Mouse (Mus musculus): ENCODE results near the gene Ascl2.

Gene Ascl2

DNA sequence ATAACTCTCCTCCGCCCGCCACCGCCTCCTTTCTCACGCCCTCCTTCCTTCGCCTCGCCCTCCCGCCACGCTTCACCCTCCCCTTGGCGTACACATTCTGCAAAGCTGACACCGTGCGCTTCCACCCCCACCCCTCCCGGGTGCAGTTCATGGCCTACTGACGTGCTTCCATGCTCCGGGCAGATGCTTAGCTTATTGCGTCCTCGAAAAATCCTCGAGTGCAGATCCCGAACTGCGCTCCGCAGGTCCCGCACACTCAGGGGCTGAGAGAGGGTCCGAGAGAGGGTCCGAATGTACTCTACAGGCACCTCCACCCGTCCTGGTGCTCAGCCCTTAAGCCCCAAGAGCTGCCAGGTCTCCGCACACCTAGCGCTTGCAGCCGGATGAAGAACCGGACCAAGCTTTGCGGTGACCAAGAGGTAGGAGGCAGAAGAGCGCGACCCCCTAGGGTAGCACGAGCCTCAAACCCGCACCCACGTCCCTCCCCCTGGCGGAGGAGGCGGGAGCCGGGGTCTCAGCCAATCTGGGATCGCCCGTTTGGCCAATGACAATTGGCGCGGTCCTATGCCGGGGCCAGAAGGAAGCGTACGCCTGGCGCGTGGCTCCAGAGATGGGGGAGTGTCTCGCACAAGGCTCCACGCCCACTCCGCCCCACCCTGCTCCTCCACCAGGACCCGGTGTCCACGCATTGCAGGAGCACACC, at the start of gene Ascl2:
Ascl2 (minus strand) TSS at position 456 of the 703 bp plus-strand sequence.
- DNase-seq = no peak

DNA sequence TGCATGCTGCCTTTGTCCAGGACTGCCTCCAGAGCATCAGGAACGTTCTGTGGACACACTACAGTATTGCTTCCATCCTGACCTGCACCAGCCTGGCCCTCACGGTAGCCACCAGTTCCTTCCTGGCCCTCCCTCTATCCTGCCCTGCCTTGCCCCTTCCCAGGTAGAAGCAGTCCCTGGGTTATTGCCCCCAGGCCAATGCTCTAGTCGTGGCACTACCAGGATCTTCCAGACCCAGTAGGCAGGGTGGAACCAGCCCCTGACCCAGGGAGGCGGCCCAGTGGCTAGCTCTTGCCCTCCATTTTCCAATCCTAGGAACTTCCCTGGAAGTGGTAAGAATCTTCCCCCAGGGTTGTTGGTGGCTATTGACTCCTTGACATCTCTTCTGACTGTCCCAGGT, 48.1 kb upstream of the Ascl2 start:
- no peak for DNase-seq

DNA sequence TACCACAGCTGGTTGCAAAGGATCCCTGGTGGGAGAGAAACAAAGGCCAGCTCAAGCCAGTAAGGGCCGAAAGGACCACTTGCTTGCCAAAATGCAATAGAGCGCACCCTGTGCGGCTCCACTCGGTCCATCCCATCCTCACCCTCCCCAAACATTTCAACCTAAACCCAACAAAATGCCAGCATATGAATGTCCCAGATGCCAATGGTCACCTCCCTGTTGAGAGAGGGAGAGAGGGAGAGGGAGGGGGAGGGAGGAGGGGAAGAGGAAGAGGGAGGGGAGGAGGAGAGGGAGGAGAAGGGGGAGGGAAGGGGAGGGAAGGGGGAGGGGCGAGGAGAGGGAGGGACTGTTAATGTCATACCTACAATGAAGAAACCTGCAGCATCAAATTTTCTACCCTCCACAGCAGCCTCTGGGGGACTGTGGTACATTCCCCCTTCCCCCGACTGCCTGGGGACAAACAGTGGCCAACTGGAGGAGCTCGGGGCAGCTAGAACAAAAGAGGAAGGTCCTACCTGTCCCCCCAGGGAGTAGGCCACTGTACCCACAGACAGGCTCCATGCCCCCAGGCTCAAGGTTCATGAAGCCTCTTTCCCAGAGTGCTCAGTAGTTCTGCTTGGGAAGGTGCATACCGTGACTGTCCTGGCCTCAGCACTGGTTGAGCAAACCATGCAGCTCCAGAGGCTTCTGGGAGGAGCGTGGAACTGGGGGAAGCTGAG, 47.5 kb upstream of the Ascl2 start:
- no peak for DNase-seq

DNA sequence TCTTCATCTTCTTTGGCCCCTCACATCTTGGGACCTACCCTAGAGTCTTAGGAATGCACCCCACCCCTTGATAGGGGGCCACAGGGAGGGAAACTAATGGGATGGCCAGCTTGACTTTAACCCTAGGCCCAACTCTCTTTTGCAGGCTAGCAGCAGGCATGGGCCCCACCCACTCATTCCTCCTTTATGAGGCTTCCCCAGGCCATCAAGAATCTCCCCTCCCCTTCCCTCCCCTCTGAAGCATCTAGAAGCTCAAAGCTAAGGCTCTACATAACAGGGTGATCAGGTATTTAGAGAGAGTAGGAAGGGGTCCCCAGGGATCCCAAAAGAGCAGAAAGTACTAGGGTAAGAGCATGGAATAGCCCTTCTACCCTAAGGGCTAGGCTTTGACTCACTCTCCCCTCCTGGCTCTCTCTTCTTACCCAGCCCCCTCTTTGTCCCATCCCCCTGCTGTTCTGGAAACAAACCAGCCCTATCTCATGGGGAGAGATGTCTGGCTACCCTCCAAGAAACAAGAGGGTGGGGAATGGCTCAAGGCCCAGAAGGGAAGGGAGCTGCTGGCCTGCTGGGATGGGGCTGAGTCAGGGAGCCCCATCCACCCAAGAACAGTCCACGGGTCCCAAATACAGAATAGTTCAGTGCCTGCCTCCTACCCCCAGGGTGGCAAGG, 46.8 kb upstream of the Ascl2 start:
- no peak for DNase-seq

DNA sequence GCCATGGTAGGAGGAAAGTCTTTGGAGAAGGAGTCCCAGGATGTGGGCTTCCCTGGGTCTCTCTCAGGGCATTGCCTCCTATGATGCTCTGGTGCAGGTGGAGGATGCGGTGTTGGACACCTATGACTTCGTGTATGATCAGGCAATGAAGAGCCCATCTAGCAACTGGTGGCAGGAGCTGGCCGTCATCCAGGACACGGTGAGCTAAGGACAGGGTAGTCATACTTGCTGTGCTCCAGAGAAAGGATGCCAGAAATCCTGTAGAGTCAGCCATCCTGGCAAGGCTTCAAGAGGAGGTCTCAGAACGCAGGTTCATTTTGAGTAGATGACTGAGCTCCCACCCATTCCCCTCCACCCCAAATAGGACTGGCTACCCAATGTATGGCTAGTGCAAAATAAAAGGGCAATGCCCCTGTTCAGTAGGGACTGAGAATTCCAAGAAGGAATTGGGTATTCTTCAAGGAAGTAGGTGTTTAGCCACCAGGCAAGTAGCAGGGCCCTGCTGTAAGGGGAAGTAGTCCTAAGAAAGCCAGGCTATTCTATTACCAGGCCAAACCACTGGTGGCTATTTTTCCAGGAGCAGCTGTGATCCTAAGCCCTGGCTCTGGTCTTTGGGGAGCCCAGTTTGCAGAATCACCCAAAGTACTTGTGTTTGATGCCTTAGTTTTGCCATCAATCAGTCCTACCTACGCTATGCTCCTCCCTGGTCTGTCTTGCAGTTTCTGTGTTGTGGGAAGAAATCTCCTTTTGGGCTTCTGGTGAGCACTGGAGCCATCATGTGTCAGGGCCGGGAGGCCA, 46.0 kb upstream of the Ascl2 start:
- DNase-seq = no peak

DNA sequence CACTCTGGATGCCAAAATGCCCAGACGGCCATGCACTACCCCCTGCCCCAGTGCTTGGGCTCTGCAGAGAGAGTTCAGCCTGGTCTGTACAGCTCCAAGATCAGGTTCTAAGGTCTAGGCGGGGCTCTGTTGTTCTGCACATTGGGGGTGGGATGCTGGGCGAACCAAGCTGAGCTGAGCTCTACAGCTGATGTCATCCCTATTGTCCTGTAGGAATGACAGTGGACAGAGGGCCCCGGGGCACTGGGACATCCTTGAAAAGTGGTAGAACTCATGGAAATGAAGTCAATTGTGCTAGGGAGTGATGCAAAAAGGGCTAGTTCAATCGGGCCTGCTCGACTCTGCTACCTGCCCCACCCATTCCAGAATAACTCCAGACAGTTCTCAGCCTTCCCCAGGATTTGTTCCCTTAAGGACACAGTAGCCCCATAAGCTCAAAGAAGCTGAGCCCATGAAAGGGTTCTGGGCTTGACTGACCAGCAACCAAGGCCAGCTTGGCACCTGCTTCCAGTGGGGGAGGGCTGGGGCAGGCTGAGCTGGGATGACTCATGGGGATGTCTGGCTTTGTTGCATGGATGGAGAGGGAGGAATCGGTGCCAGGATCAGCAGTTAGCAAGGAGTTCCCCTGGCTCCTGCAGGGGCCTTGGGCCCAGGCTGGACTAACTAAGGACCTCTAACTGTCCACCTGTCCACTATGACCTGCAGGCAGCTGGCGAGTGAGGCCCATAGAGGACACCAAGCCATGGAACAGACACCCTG, 44.5 kb upstream of the Ascl2 start:
- DNase-seq = no peak

DNA sequence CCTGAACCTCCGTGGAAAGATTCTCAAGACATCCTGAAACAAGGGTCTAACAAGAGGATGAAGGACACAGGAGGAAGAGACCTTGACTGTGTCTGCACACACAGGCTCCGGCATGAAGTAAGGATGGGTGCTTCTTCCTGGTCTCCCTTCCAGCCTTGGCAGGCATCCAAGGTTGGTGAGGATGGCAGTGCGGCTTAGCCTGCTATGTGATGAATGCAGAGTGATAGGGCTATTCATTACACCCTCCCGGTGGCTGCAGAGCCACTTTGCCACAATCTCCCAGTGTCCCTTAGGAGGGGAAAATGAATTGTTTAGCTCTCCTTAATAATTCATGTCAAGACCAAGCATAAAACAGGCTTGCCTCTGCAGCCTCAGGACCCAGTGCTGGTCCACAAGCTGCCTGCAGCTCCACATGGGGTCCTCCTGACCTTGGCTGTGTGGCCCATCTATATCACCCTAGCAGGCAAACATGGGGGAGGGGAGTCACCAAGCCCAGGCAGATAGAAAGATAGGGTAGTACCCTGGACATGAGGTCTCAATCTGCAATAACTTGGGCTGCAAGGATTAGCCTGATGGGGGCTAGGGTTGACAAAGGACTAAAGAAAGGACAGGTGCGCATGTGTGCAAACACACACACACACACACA, 43.3 kb upstream of the Ascl2 start:
- DNase-seq = no peak

DNA sequence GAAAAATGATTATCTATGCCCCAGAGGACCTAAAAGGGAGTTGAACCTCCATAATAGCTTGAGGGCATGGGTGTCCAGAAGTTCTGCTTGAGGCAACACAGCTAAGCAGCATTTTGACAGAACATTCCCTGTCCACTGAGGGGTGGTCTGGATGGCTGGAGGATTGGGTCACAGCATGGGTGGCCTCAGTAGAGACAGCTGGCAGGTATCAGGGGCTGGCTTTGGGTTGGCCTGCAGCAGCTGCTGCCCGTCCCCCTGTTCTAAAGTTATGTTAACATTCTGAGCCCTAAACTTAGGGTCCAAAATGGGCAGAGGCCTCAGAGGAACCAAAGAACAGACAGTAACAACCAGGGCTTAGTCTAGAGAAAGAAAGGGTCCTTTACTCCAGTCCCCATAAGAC, 42.2 kb upstream of the Ascl2 start:
- no peak for DNase-seq

DNA sequence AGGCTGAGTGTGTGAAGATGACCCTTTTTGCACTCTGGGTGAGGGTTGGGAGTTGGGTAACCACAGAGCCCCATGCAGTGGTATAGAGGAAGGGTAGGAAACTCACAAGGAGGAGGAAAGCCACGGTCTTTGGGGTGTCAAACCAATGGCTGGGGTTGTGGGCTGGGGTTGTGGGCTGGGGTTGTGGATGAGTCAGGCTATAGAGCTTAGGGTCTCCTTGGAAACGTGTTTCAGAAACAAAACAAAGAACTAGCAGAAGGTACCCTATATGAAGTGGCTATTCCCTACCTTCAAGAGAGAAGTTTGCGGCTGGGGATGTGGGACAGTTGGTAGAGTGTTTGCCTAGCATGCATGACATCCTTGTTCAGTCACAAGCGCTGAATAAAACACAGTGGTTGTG, 40.9 kb upstream of the Ascl2 start:
- DNase-seq = no peak

DNA sequence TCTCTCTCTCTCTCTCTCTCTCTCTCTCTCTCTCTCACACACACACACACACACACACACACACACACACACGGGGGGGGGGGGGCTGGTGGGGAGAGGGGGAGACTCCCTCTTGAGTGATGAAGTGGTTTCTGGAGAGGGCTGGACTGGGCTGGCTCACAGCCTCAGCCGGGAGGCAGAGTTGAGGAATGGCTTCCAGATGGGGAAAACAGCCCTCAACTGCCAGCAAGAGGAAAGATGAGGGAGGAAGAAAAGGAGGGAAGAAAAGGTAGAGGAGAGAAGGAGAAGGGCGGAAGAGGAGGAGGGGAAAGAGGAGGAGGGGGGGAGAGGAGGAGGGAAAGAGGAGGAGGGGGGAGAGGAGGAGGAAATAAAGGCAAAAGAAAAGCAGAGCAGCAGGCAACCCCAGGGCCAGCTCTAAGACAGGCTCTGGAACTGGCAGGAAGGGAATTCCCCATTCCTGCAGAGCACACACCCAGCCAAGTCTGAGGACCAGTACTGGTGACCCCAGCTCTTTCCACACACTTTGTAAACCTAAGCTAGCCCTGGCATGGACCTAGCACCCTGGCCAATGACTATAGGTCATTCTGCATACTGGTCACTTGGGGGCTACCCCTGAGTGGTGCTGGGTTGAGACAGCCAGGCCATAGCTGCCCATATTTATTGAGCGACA, 40.1 kb upstream of the Ascl2 start:
- peak; percentile 27 to 31 for DNase-seq

DNA sequence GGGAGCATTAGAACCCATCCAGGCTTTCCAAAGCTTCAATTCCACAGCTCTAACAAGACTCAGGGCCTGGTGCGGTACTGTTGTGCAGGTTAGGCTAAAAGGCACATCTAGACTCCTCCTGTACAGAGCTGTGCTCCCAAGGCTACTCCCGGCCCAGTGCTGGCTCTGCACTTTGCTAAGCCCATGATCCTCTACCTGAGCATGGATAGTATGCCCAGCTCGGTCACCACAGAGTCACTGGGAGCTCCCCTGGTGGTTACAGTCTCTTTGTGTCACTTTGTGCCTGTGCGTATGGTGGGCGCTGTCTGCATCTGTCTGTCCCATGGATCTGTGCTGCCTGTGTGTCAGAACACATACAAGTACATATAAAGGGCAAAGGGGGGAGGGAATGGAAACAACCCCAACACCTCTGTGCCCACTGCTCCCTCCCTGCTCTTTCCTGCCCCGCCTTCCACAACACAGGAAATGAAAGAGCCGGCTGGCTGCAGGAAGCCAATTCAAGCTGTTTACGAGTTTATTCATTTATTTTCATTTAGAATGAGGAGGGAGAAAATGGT, 39.4 kb upstream of the Ascl2 start:
- peak; percentile 68 to 85 for DNase-seq

DNA sequence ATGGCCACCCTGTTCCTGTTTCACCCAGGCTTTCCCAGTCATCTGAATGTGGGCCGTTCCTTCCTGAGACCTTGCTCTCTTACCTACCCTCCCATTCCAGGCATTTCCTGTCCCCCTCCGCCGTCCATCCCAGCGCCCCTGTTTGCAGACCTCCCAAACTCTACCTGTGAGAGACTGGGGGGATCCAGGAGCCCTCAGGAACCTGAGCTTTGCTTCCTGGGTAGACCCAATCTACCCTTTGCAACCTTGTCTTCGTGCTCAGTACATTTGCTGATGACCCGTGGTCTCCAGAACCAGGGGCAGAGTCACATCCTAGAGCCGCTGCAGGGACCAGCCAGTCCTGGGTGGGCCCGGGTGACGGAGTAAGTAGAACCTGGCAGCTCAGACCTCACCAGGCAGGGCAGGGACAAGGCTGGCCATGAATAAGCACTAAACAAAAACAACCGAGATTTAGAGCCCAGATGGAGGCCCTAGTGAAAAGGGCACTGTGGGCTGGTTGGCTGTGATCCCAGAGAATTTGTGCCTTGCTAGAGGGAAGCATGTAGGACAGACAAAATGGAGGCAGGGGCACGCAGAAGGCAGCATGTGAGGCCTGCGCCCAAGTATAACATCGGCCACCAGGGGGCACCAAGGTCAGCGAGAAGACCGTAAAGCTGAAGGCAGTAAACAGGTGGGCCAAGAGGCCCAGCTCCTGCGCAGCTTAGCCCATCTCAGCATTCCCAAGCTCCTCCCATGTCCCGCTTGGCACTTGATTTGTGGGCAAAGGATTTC, 38.7 kb upstream of the Ascl2 start:
- peak; percentile 92 to 96 for DNase-seq

DNA sequence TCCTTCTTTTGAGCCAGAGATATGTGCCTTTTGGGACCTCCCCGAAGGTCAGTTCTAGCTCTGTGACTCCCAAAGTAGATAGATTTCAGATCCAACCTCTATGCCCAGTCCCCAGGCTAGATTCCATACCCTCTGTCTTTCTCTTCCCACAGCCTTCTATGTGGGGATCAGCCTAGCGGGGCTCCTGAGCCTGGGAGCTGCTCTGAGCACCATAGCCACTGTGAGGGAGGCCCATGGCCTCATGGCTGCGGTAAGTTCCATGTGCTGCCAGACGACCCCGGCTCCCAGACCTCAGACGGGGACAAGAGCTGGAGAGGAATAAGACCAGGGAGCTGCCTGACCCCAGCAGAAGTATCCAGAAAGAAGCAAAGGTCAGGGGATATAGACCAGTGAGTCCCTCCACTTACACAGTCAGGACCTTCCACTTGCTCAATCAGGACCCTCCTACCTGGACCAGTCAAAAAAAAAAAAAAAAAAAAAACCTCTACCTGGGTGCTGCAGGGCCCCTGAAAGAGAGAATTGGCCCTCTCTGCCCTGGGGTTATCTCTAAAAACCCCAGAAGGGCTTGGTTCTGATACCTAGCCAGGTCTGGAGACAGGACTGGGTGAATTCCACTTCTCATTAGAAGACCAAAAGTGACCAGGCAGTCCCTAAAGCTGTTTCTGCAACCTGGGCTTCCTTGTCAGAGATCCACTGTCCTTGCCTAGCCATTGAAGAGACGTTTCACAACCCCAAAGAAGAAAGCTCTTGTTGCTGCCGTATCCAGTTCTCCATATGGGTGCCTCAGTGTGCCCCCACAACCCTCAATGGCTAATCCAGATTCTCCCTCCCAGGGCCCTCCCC, 37.9 kb upstream of the Ascl2 start:
- DNase-seq = no peak

DNA sequence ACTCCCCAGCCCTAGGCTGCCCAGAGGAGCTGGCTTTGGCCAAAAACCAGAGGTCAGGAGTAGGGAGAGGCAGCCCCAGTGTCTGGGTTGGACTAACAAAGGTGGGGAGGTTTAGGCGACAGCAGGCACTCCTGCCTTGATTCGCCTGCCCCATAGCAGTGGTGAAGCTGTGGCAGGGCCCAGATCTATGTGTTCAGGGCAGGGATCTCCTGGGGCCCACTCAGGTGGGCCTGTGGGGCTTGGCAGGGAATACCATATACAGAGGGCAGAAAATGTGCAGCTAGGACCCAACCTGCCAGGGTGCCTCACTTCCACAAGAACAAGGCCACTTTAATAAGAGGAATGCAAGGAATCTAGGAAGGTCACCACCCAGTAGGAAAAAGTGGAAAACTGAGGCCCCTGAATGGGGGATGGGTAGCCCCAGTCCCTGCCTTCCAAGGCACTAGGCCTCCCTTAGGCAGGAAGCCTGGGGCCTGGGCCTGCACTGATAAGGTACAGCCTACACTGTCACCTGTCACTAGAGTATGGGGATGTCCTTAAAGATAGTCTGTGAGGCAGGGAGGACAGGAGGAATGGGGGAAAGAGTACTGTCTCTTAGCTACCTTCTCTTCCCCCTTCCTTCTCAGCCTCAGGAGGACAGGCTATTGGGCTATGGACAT, 37.2 kb upstream of the Ascl2 start:
- DNase-seq = peak; percentile 29 to 49

DNA sequence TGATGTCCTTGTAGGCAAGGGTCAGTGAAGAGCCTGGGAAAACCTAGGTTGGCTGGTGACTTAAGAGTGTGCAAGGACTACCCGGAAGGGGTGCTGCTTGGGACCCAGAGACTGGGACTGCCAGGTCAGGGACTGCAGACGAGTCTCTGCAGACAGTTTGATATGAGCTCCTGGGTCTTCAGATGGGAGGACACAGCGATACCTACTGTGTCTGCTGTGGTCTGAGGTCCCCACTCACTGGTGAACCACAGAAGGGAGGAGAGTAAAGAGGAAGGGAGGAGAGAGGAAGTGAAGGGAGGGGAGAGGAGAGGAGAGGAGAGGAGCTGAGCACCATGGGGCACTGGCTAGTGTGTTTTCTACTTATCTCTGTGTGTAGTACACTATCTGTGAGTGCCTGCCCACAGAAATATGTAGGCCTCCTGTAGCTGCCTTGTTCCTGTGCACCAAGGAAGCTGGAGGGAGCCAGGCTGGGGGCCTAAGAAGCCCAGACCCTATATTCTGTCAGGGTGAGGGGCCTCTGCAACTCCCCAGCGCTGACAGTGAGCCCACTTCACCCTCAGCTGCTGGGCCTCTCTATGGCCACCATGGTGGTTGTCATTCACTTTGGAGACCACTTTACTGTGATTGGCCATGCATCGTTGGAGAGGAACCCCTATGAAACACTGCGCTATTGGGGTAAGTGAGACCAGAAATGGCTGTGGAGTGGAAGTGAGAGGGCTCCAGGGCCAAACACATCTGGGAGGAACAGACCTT, 36.5 kb upstream of the Ascl2 start:
- peak; percentile 55 to 57 for DNase-seq

DNA sequence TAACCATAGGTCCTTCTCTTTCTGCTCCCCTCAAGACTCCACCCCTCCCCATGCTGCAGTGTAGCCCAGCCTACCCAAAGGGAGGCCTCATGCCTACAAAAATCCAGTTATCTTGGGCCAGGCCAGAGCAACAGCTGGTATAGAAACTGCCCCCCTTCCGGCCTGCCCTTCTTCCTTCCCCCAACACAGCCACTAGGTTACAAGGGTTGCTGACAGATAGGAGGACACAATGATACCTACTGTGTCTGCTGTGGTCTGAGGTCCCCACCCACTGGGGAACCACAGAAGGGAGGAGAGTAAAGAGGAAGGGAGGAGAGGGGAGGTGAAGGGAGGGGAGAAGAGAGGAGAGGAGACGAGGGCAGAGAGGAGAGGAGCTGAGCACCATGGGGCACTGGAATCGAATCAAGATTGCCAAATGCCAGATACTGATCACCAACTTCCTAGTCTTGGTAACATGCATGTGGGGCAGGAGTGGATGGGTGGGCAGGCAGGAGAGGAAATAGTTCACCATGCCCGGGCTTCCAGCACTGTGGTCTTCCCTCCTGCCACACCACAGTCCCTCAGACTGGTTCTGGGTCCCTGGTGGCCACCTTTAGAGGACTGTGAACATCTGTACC, 35.8 kb upstream of the Ascl2 start, which contains the start of gene Tspan32:
Tspan32 (plus strand) TSS at position 320 of the 617 bp plus-strand sequence.
- peak; percentile 68 to 75 for DNase-seq

DNA sequence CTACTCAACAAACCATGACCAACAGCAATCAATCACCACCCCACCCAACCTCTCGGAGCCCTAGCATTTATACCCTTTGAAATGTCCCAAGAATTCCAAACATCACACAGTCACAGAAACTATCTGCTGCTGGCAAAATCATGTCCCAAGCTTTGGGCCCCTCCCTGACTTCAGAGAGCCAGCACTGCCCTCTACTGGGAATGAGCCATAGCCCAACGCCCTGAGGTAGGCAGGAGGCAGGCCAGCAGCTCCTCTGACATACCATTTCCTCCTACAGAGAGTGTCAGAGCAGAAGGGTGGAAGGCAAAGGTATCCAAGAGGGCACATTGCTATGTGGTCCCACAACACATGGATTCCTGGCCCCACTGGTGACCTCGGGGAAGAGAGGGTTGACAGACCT, 33.6 kb upstream of the Ascl2 start:
- DNase-seq = no peak

Measured in thymus, postnatal 36 days (tissue).